Mouse (Mus musculus) cortical plate, adult 2 months (tissue): ENCODE results near the gene Kcns3.

Source experiments
- CTCF ChIP-seq: fragments of 200-500 bp; IDR thresholded peaks from 2 replicates; pipeline ENCODE4 v1.5.1; 2011; ENCODE audit warnings: mild to moderate bottlenecking, control low read depth, low read length; ENCODE audit not compliant: insufficient read depth; ENCODE audit errors: extremely low read depth
- POLR2A ChIP-seq: fragments of 200-500 bp; IDR thresholded peaks from 2 replicates; pipeline ENCODE4 v1.6.1; 2011; ENCODE audit warnings: mild to moderate bottlenecking, low read length, control low read depth; ENCODE audit not compliant: insufficient read depth; ENCODE audit errors: extremely low read depth

GRCm38 (mm10) chr12:11195031-11195430 lies 44.2 kb upstream of the Kcns3 start:
- TF ChIP-seq POLR2A (no peak), CTCF (no peak)
